Mouse (Mus musculus) embryonic facial prominence, embryonic 15.5 days (tissue): ENCODE data around the gene Krt77. TPM values are rescaled to one million over a fixed set of nuclear protein-coding genes. Genes with fewer than 3 reads are reported as not detected.

Experiments used
- ATAC-seq: fragments of 200-750 bp; cut with Nextera tagmentation; 2 replicates; pipeline ENCODE4 v1.8.0; 2017; ENCODE audit warnings: low read depth, moderate TSS enrichment; ENCODE audit not compliant: insufficient number of reproducible peaks, low FRiP score, low TSS enrichment
- H3K27ac ChIP-seq: fragments of 300-500 bp; sonication (generic); replicated peaks from 2 replicates; pipeline ENCODE4 v1.5.1; 2015; ENCODE audit warnings: mild to moderate bottlenecking, inconsistent platforms
- H3K27me3 ChIP-seq: fragments of 300-500 bp; sonication (generic); 2 replicates; pipeline ENCODE4 v1.6.1; 2015; ENCODE audit warnings: inconsistent platforms
- H3K36me3 ChIP-seq: fragments of 300-500 bp; sonication (generic); 2 replicates; pipeline ENCODE4 v1.6.1; 2015; ENCODE audit warnings: mild to moderate bottlenecking, inconsistent platforms
- H3K4me1 ChIP-seq: fragments of 300-500 bp; sonication (generic); 2 replicates; pipeline ENCODE4 v1.6.1; 2015; ENCODE audit warnings: inconsistent platforms
- H3K4me2 ChIP-seq: fragments of 300-500 bp; sonication (generic); replicated peaks from 2 replicates; pipeline ENCODE4 v1.6.1; 2015; ENCODE audit warnings: mild to moderate bottlenecking, inconsistent platforms
- H3K4me3 ChIP-seq: fragments of 300-500 bp; sonication (generic); replicated peaks from 2 replicates; pipeline ENCODE4 v1.5.1; 2015; ENCODE audit warnings: mild to moderate bottlenecking, inconsistent platforms
- H3K9ac ChIP-seq: fragments of 300-500 bp; sonication (generic); 2 replicates; pipeline ENCODE4 v1.6.1; 2015; ENCODE audit warnings: inconsistent platforms
- H3K9me3 ChIP-seq: fragments of 300-500 bp; sonication (generic); replicated peaks from 2 replicates; pipeline ENCODE4 v1.6.1; 2016; ENCODE audit warnings: inconsistent platforms
- WGBS: fragments of 180-500 bp; shearing (Covaris S2); methylation state at CpG from one replicate; pipeline ENCODE4 v1.1.7; 2015; 5-methylcytosine and 5-hydroxymethylcytosine counted together
- polyA plus RNA-seq: library from polyadenylated mRNA; unstranded; fragments of >200 nt; fragmentation: Nextera tagmentation; extraction: Ambion mirVana; gene quantifications from 2 replicates; pipeline ENCODE4 v1.2.1, GENCODE M21; 2015

The Krt77 gene
- polyA plus RNA-seq, 1 experiment from 2014 or later: 80.2 TPM

DNA sequence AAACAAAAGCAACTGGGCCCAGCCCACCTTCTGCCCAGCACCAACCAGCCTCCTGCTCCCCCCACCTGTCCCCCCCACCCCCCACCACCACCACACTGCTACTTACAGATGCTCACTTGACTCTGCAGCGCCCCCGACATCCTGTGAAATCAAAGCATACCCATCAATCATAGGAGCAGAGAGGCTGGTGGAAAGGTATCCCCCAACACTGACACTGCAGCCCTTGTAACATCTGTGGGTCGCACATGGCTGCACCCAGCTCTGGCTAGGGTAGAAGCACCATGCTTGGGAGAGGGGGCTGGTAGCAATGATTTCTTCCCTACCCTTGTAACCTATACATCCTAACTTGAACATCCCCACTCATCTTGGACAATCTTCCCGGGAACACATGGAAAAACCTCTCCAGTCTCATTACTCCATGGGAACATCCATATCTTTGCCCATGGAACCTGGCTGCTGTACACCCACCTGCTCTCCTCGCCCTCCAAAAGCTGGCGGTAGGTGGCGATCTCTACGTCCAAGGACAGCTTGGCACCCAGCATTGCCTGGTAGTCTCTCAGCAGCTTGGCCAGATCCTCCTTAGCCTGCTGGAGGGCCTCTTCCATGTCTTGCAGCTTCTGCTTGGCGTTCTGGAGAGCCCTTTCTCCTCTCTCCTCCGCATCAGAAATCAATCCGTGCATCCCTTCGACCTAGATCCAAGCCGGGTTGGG is 8.9 kb downstream of the Krt77 start:
- ATAC-seq: no peak
- H3K4me3 ChIP-seq: peak overlapping the region; percentile 44
- no peak overlapping the region for H3K27ac ChIP-seq
- H3K27me3 ChIP-seq: peaks cover 27% of the 10 kb centered on the region
- no peaks in the 10 kb centered on the region for H3K36me3 ChIP-seq
- 56% methylated on average over 13 of the region's 13 CpGs for WGBS
- H3K9me3 ChIP-seq: no peaks in the 10 kb centered on the region
- H3K4me2 ChIP-seq: peak overlapping the region; percentile 84; the same call in 1 of the 2 replicates
- peaks cover 20% of the 10 kb centered on the region for H3K4me1 ChIP-seq
- H3K9ac ChIP-seq: no peak overlapping the region

DNA sequence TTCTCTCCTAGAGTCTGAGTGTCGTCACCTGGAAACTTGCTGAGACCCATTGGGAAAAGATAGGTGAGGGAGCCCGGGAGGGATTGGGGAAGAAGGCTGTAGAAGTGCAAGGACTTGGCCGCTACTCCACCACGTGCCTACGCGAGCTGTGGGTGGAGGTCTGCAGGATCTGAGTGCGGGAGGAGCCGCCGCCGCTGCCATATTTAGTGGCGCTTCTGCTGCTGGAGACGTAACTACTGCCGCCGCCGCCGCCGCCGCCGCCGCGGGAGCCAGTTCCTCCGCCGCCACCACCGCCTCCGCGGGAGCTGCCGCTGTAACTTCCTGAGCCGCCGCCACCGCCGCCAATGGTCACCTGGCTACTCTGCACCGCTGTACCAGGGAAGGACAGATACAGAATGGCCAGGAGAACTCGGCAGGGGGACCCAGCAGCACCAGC is 9.8 kb downstream of the Krt77 start:
- ATAC-seq: no peak
- peak overlapping the region; percentile 84 for H3K4me2 ChIP-seq
- peak overlapping the region; percentile 68 for H3K27ac ChIP-seq
- H3K36me3 ChIP-seq: no peaks in the 10 kb centered on the region
- peaks cover 32% of the 10 kb centered on the region for H3K27me3 ChIP-seq
- peak overlapping the region; percentile 26; the same call in 1 of the 2 replicates for H3K9ac ChIP-seq
- H3K4me3 ChIP-seq: peak overlapping the region; percentile 44
- WGBS: 0% methylated on average over 33 of the region's 33 CpGs
- peaks cover 25% of the 10 kb centered on the region for H3K4me1 ChIP-seq
- no peaks in the 10 kb centered on the region for H3K9me3 ChIP-seq

DNA sequence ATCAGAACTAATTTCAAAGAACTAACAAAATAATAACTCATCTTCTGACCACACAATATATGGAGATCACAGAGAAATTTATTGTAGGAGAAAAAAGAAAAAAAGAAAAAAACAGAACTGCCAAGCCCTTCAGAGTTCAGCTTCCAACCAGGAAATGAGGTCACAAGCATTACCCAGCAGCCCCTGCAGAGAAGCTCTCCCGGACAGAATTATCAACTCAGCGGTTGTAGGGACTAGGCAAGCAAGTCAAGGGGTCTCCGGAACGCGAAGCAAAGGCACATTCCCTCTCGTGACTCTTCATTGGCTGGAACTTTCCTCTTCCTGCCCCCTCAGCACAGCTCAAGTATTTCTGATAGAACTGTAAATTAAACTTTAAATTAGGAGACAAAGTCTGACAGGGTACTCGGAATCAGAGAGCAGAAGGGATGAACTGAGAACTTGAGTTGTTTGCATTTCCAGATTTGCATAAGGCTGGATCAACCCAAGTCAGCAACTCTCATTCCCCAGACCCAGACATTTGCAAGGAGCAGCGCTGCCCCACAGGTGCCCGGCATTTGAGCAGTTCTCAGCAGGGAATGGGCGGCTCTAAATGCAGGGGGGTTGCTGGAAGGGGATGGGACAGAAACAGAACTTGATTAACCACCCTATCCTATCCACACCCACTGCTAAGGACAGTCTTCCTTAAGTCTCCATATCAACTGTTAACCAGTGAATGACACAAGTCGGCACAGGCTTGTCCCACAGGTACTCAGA is 10.7 kb downstream of the Krt77 start:
- no peak for ATAC-seq
- Histone ChIP-seq H3K9ac (no peak overlapping the region), H3K36me3 (no peaks in the 10 kb centered on the region), H3K27ac (peak overlapping the region; percentile 68), H3K9me3 (no peaks in the 10 kb centered on the region), H3K4me3 (no peak overlapping the region; the same call in 1 of the 2 replicates), H3K27me3 (peaks cover 33% of the 10 kb centered on the region), H3K4me2 (peak overlapping the region; percentile 84), H3K4me1 (peaks cover 28% of the 10 kb centered on the region)
- 10% methylated on average over 11 of the region's 11 CpGs for WGBS

DNA sequence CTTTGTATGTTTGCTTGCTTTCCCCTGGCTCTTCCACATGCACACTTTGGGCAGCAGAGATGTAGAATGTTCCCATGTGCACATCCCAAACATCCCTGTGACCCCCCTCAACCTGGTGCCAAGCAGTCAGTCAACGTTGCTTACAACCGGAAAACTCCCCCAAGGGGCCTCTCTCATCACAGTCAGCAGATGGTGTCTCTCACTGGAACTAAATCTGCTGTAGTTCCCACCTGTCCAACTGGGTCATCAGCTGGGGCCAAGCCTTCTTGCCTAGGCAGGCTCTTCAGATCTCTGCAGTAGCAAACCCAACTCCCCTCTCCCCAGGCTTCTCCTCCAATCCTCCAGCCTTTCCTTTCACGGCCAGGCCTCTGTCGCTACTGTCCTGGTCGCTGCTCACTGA is 12.8 kb downstream of the Krt77 start:
- ATAC-seq: no peak
- WGBS: 45% methylated on average over 5 of the region's 5 CpGs
- Histone ChIP-seq H3K36me3 (no peaks in the 10 kb centered on the region), H3K27ac (peak overlapping the region; percentile 61), H3K4me1 (peaks cover 28% of the 10 kb centered on the region), H3K4me3 (no peak overlapping the region), H3K4me2 (no peak overlapping the region), H3K27me3 (peaks cover 31% of the 10 kb centered on the region), H3K9me3 (no peaks in the 10 kb centered on the region), H3K9ac (no peak overlapping the region)

DNA sequence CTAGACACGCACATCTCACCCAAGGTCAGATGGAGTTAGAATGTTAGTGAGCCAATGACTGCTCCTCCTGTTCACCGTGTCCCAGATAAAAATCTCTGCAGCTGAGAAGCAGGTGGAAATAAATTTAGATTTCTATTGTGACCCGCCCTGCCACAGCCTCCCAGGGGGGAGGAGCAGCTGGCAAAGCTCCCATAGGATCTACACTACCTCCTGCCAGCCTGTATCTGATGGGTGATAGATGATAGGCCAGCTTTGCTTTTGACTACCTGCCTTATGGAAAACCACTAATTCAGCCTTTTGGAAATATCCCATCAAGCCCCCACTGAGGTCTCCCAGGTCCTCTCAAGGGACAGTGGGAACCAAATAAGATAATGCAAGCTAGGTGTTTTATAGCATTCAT is 13.8 kb downstream of the Krt77 start:
- no peaks in the 10 kb centered on the region for H3K36me3 ChIP-seq
- peaks cover 22% of the 10 kb centered on the region for H3K27me3 ChIP-seq
- 46% methylated on average over 3 of the region's 3 CpGs for WGBS
- H3K9me3 ChIP-seq: no peaks in the 10 kb centered on the region
- H3K4me2 ChIP-seq: no peak overlapping the region
- no peak overlapping the region for H3K9ac ChIP-seq
- H3K4me3 ChIP-seq: no peak overlapping the region
- peak overlapping the region; percentile 74 for H3K27ac ChIP-seq
- peaks cover 28% of the 10 kb centered on the region for H3K4me1 ChIP-seq
- no peak for ATAC-seq

DNA sequence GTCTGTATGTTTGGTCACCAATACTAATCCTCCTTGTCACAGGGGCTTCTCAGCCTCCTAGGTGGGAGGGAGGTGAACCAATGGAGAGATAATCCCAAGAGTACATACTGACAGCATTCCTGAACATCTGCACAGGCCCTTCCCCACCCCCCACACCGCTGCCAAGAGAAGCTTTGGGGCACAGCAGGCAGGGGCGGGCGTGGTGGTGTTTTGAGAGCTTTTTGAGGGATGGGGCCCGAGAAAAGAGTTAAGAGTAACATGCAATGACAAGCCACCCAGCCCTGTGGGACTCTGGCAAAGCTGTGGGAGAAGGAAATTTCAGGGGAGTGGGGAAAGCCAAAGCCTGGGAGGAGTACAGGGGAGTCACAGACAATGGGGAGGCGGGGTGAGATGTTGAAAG is 15.2 kb downstream of the Krt77 start:
- no peak overlapping the region for H3K9ac ChIP-seq
- H3K27ac ChIP-seq: peak overlapping the region; percentile 74
- peaks cover 22% of the 10 kb centered on the region for H3K4me1 ChIP-seq
- peaks cover 10% of the 10 kb centered on the region for H3K27me3 ChIP-seq
- no peaks in the 10 kb centered on the region for H3K36me3 ChIP-seq
- ATAC-seq: 0 out of 2 replicates have a peak, but pooled peaks have one; percentile 26
- no peak overlapping the region for H3K4me2 ChIP-seq
- 4% methylated on average over 5 of the region's 5 CpGs for whole genome bisulfite sequencing
- no peak overlapping the region for H3K4me3 ChIP-seq
- no peaks in the 10 kb centered on the region for H3K9me3 ChIP-seq

DNA sequence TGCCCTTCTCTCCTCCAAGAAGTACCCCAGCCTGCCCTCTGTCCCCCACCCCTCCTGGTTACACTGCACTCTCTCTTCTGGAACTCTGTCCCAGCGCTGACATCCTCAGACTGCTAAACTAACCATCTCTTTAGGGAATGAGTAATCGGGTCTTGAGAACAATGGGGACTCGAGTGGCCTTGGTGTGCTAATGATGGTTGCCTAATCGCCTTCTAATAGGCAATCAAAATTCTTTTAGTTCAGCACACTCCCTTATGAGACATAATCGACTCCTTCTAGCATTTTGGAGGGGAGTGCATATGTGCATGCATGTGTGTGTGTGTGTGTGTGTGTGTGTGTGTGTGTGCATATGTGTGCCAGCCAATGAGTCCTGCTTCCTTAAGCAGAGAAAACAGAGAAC is 16.9 kb downstream of the Krt77 start:
- H3K9me3 ChIP-seq: no peaks in the 10 kb centered on the region
- WGBS: 34% methylated on average over 5 of the region's 5 CpGs
- H3K36me3 ChIP-seq: no peaks in the 10 kb centered on the region
- H3K4me1 ChIP-seq: peaks cover 17% of the 10 kb centered on the region; the same call in 1 of the 2 replicates
- no peak overlapping the region for H3K27ac ChIP-seq
- no peak overlapping the region for H3K4me3 ChIP-seq
- no peak overlapping the region for H3K4me2 ChIP-seq
- H3K27me3 ChIP-seq: peaks cover 6% of the 10 kb centered on the region
- no peak overlapping the region for H3K9ac ChIP-seq
- no peak for ATAC-seq

DNA sequence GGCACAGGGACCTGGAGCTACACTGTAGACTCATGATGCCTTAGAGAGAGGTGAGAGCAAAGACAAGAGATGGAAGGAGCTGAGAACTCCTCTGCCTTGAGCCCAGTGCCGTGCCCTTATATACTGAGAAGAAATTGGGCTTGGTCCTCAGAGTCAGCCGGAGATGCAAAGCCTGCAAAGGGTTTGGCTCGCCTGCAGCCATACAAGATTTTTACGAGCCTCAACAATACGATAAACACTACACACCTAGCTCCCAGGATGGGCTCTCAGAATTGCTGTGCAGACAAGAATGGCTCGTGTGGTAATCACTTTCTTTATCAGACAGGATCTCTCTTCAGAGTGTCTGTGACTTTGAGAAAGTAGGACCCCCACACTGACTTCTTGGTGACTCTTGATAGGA is 18.8 kb downstream of the Krt77 start, which contains the start of gene Krt1:
Gene Krt1 (minus strand): TSS at position 101 of the 400 bp plus-strand sequence.
- H3K4me2 ChIP-seq: no peak within 1 kb of the TSS
- H3K4me3 ChIP-seq: 0 out of 2 replicates have a peak within 1 kb of the TSS, but pooled peaks have one; percentile 3
- no peak within 1 kb of the TSS for H3K9ac ChIP-seq
- no peaks in the 10 kb centered on the region for H3K9me3 ChIP-seq
- WGBS: 68% methylated on average over 6 of the region's 6 CpGs
- no peak for ATAC-seq
- peaks cover 13% of the 10 kb centered on the region; the same call in 1 of the 2 replicates for H3K4me1 ChIP-seq
- H3K36me3 ChIP-seq: no peaks in the 10 kb centered on the region
- H3K27me3 ChIP-seq: peaks cover 6% of the 10 kb centered on the region
- H3K27ac ChIP-seq: no peak within 1 kb of the TSS

DNA sequence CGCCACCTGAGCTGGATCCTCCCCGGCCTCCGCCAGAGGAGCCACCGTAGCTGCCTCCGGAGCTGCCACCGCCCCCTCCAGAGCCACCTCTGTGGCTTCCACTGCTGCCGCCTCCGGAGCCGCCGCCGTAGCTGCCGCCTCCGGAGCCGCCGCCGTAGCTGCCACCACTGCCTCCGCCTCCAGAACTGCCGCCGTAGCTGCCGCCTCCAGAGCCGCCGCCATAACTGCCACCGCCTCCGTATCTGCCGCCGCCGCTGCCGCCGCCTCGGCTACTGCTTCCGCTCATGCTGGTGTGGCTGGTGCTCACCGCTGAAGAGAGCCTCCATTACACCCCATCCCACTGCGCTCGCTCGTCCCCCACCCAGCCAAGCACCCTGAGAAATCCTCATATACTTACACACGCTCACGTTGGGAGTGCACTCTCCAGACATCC is 23.5 kb downstream of the Krt77 start:
- H3K9me3 ChIP-seq: no peaks in the 10 kb centered on the region
- 0 out of 2 replicates have a peak, but pooled peaks have one; percentile 34 for ATAC-seq
- peak overlapping the region; percentile 63; the same call in 1 of the 2 replicates for H3K27ac ChIP-seq
- peak overlapping the region; percentile 45; the same call in 1 of the 2 replicates for H3K9ac ChIP-seq
- peaks cover 5% of the 10 kb centered on the region; the same call in 1 of the 2 replicates for H3K4me1 ChIP-seq
- H3K27me3 ChIP-seq: peaks cover 5% of the 10 kb centered on the region; the same call in 1 of the 2 replicates
- H3K4me2 ChIP-seq: peak overlapping the region; percentile 87
- whole genome bisulfite sequencing: under 1% methylated on average over 37 of the region's 37 CpGs
- peak overlapping the region; percentile 50 for H3K4me3 ChIP-seq
- H3K36me3 ChIP-seq: no peaks in the 10 kb centered on the region

DNA sequence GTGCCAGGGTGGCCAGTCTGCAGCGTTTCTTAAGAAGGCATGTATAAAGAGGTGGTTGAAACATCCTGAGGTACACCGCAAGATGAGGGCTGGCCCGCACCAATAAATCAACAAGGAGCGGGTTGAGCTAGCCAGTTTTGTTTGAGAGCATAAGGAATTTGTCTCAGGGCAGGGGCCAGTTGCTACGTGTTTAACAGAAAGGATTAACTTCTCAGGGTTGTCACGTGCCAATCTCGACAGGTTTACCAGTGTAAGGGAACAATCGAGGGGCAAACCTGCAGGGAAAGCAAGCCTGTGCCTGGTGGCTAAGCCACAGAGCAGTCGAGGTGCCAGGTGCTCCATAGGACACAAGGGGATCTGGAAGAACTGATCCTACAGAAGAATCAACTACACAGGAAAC is 26.3 kb downstream of the Krt77 start:
- Histone ChIP-seq H3K9ac (no peak overlapping the region), H3K36me3 (no peaks in the 10 kb centered on the region), H3K27me3 (peaks cover 5% of the 10 kb centered on the region; the same call in 1 of the 2 replicates), H3K27ac (no peak overlapping the region), H3K9me3 (no peaks in the 10 kb centered on the region), H3K4me2 (no peak overlapping the region), H3K4me3 (no peak overlapping the region), H3K4me1 (peaks cover 5% of the 10 kb centered on the region; the same call in 1 of the 2 replicates)
- WGBS: 57% methylated on average over 9 of the region's 9 CpGs
- no peak for ATAC-seq

DNA sequence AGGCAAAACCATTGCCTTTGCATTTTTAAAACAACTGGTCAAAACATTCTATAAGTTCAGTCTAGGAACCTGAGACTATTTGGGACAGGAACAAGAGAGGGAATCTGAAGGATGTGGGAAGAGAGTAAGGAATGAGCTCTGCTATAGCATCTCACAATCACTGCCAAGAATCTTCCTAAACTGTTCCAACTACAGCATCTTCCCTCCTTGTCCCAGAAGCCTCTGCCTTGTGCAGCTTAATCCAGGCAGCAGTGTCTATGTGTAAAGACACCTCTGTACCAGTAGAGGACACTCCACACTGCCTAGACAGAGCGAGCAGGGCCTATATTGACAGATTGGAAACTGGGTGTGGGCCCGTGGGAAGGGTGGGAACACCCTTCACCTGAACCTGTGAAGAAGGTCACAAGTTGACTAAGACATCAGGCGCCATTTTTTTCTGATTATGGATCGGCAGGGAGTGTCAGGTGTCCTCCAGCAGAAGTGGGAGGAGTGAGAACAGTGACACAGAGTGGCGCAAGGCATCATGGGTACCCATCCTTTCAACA is 34.6 kb downstream of the Krt77 start:
- Histone ChIP-seq H3K4me1 (no peaks in the 10 kb centered on the region), H3K36me3 (no peaks in the 10 kb centered on the region), H3K27ac (no peak overlapping the region), H3K9ac (no peak overlapping the region), H3K9me3 (no peaks in the 10 kb centered on the region), H3K4me2 (no peak overlapping the region), H3K27me3 (no peaks in the 10 kb centered on the region), H3K4me3 (no peak overlapping the region)
- WGBS: 61% methylated on average over 5 of the region's 5 CpGs
- no peak for ATAC-seq
